Mouse (Mus musculus): ENCODE measurements around the gene Igfals. TPM values are rescaled to one million over a fixed set of nuclear protein-coding genes. Genes with fewer than 3 reads are reported as not detected.

Gene Igfals
- polyA plus RNA-seq, 1 experiment, result 50.6 TPM

DNA sequence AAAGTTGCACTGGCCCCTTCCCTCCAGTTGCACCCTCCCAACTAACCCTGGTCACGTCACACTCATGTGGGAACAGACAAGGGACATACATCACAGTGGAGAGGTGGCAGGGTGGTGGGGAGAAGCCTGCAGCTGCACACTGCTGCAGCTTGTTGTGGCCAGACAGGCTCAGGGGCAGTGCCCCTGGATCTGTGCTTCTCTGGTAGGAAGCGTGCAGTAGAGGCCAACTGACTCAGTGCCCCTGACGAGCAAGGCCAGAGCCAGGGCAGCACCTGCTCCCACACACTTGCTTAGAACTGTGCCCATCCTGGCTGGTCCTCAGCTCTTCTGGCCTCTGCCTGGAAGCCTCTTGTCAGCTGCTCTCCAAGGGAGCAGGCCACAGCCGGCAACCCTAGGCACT lies 31.8 kb downstream of the Igfals start:
- no peaks in the 10 kb centered on the region for H3K27me3 ChIP-seq (replicated peaks; ENCODE audit: control insufficient read depth, insufficient read depth, low read length)
- TF ChIP-seq POLR2A (IDR thresholded peaks at IDR 0.05; ENCODE audit: low read depth, low read length) (no peak), CTCF (conservative IDR thresholded peaks at IDR 0.05; ENCODE audit: insufficient read depth, insufficient read length, low read depth, low read length) (no peak)
- peaks cover 2% of the 10 kb centered on the region; the same call in 1 of the 2 replicates for H3K36me3 ChIP-seq (ENCODE audit: control insufficient read depth, insufficient read depth, low read length)
- H3K4me1 ChIP-seq (ENCODE audit: control insufficient read depth, insufficient read depth, low read length), result peaks cover 9% of the 10 kb centered on the region; the same call in 1 of the 2 replicates
- no peak for DNase-seq
- H3K4me3 ChIP-seq (ENCODE audit: insufficient read depth, low read depth, low read length), result no peak overlapping the region
- no peak overlapping the region for H3K27ac ChIP-seq (ENCODE audit: insufficient read depth, low read depth, low read length)
- WGBS, result 77% methylated on average over 4 of the region's 4 CpGs

DNA sequence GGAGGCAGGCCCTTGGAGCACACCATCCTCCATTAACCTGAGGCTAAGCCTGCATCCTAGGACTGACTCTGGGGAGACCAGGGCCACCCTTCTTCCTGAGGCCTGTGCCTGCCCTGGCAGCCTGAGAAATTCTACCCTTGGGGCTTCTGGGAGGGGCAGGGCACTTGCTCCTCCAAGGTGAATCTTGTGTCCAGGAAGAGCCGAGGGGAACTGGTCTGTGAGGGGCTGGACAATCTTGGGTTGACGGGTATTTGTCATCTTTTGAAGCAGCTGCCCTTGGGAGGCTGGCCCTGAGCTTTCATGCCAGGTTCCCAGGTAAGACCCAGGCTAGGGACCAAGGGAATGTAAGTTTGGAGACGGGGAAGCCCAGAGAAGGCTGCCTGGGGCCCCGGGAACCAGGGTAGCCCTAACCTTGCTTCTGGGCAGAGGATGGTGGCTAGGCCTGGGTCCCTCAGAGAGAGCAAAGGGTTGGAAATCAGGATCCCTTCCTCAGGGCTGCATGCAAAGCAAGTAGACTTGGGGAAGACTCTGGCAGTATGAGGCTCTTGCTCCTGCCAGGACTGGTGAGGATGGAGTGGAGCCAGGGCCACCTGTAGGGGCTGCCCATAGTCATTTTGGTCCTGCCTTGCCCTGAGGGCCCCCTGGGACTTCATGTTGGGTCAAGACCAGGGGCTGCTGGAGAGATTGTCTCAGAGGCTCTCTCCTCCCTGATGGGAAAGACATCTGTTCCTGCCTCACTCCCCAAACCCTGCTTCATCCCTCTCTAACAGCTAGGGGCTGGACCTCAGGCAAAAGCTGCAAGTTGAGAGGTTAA lies 32.5 kb downstream of the Igfals start:
- DNase-seq, result no peak
- Histone ChIP-seq H3K36me3 (ENCODE audit: control insufficient read depth, insufficient read depth, low read length) (peaks cover 2% of the 10 kb centered on the region; the same call in 1 of the 2 replicates), H3K27me3 (replicated peaks; ENCODE audit: control insufficient read depth, insufficient read depth, low read length) (no peaks in the 10 kb centered on the region), H3K4me3 (ENCODE audit: insufficient read depth, low read depth, low read length) (no peak overlapping the region), H3K4me1 (ENCODE audit: control insufficient read depth, insufficient read depth, low read length) (peaks cover 9% of the 10 kb centered on the region; the same call in 1 of the 2 replicates), H3K27ac (ENCODE audit: insufficient read depth, low read depth, low read length) (no peak overlapping the region)
- no peak for TF ChIP-seq CTCF (conservative IDR thresholded peaks at IDR 0.05; ENCODE audit: insufficient read depth, insufficient read length, low read depth, low read length)
- TF ChIP-seq POLR2A (IDR thresholded peaks at IDR 0.05; ENCODE audit: low read depth, low read length), result no peak
- 74% methylated on average over 4 of the region's 4 CpGs for WGBS

DNA sequence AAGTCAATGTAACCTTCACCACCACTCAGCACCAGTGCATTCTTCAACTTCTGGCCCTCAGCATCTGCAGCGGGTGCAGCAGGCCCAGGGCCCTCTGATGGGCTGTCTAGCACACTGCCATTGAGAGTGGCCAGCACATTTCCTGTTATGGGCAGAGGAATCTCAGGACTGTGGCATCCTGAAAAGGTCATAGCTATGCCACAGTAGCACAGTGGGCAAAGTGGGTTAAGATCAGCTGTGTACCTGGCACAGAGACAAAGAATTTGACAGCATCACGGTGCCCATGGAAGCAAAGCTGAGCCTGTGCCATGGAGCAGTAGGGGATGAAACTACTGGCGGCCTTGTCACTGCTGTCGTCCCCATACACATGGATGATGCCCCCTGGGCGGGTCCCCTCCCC lies 33.4 kb downstream of the Igfals start:
- Histone ChIP-seq H3K4me3 (ENCODE audit: insufficient read depth, low read depth, low read length) (no peak overlapping the region), H3K27me3 (replicated peaks; ENCODE audit: control insufficient read depth, insufficient read depth, low read length) (no peaks in the 10 kb centered on the region), H3K27ac (ENCODE audit: insufficient read depth, low read depth, low read length) (no peak overlapping the region), H3K4me1 (ENCODE audit: control insufficient read depth, insufficient read depth, low read length) (peaks cover 7% of the 10 kb centered on the region; the same call in 1 of the 2 replicates), H3K36me3 (ENCODE audit: control insufficient read depth, insufficient read depth, low read length) (peaks cover 2% of the 10 kb centered on the region; the same call in 1 of the 2 replicates)
- DNase-seq, result no peak
- WGBS, result 69% methylated on average over 5 of the region's 5 CpGs
- TF ChIP-seq POLR2A (IDR thresholded peaks at IDR 0.05; ENCODE audit: low read depth, low read length) (no peak), CTCF (conservative IDR thresholded peaks at IDR 0.05; ENCODE audit: insufficient read depth, insufficient read length, low read depth, low read length) (no peak)

- H3K4me3 ChIP-seq (ENCODE audit: insufficient read depth, low read depth, low read length), result no peak overlapping the region
- DNase-seq, result no peak
- TF ChIP-seq POLR2A (IDR thresholded peaks at IDR 0.05; ENCODE audit: low read depth, low read length), result no peak
- no peak for TF ChIP-seq CTCF (conservative IDR thresholded peaks at IDR 0.05; ENCODE audit: insufficient read depth, insufficient read length, low read depth, low read length)
Observed at GRCm38 (mm10) chr17:24900014-24900413, 34.2 kb downstream of the Igfals start.

GRCm38 (mm10) chr17:24902124-24902523 lies 36.3 kb downstream of the Igfals start:
- H3K36me3 ChIP-seq (ENCODE audit: control insufficient read depth, insufficient read depth, low read length), result peaks cover 4% of the 10 kb centered on the region; the same call in 1 of the 2 replicates
- 93% methylated on average over 5 of the region's 5 CpGs for WGBS
- no peak overlapping the region for H3K27ac ChIP-seq (ENCODE audit: insufficient read depth, low read depth, low read length)
- TF ChIP-seq CTCF (conservative IDR thresholded peaks at IDR 0.05; ENCODE audit: insufficient read depth, insufficient read length, low read depth, low read length) (no peak), POLR2A (IDR thresholded peaks at IDR 0.05; ENCODE audit: low read depth, low read length) (no peak)
- peaks cover 2% of the 10 kb centered on the region; the same call in 1 of the 2 replicates for H3K4me1 ChIP-seq (ENCODE audit: control insufficient read depth, insufficient read depth, low read length)
- DNase-seq, result no peak
- H3K27me3 ChIP-seq (replicated peaks; ENCODE audit: control insufficient read depth, insufficient read depth, low read length), result no peaks in the 10 kb centered on the region
- H3K4me3 ChIP-seq (ENCODE audit: insufficient read depth, low read depth, low read length), result no peak overlapping the region

More at GRCm38 (mm10) chr17:24900014-24900413, 34.2 kb downstream of the Igfals start:
- 92% methylated on average over 6 of the region's 6 CpGs for WGBS
- Histone ChIP-seq H3K27ac (ENCODE audit: insufficient read depth, low read depth, low read length) (no peak overlapping the region), H3K27me3 (replicated peaks; ENCODE audit: control insufficient read depth, insufficient read depth, low read length) (no peaks in the 10 kb centered on the region), H3K36me3 (ENCODE audit: control insufficient read depth, insufficient read depth, low read length) (peaks cover 4% of the 10 kb centered on the region; the same call in 1 of the 2 replicates), H3K4me1 (ENCODE audit: control insufficient read depth, insufficient read depth, low read length) (peaks cover 5% of the 10 kb centered on the region; the same call in 1 of the 2 replicates)

DNA sequence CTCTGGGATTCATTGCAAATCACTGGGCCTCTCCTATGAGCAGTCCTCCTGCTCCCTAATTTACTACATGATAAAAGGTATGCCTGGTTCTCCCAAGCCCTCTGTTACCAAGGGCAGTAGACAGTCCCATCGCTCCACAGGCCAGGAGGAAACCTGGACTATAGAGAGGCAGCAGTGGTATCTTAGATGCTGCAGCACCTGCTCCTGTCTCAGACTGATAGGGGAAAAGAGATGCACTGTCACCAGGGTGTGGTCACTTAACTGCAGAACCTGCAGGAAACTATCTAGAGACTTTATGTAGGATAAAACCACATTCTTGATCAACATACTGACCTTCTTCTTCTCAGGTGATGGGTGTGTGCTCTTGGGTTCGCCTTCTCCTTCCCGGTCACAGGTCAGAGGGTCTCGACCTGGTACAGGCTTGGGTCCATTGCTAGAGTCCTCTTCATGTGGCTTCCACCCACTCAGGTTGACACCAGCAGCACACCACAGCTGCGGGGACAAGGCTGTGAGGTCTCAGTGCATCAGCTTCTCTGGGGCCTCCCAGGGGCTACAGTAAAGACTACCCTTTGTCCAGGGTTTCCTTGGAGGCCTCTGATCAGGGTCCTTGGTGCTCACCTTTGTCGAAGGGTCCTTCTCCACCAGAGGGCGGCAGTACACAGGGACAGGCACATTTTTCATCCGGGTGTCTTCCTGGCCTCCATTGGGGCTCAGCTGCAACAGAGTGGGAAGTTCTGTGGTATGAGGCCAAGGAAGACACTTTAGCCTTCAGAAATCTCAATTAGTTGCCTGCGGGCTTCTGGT lies 37.1 kb downstream of the Igfals start:
- Histone ChIP-seq H3K27me3 (replicated peaks; ENCODE audit: control insufficient read depth, insufficient read depth, low read length) (no peaks in the 10 kb centered on the region), H3K4me1 (ENCODE audit: control insufficient read depth, insufficient read depth, low read length) (no peaks in the 10 kb centered on the region), H3K36me3 (ENCODE audit: control insufficient read depth, insufficient read depth, low read length) (peaks cover 4% of the 10 kb centered on the region; the same call in 1 of the 2 replicates), H3K27ac (ENCODE audit: insufficient read depth, low read depth, low read length) (no peak overlapping the region), H3K4me3 (ENCODE audit: insufficient read depth, low read depth, low read length) (no peak overlapping the region)
- no peak for DNase-seq
- peak; percentile 47 for TF ChIP-seq CTCF (conservative IDR thresholded peaks at IDR 0.05; ENCODE audit: insufficient read depth, insufficient read length, low read depth, low read length)
- TF ChIP-seq POLR2A (IDR thresholded peaks at IDR 0.05; ENCODE audit: low read depth, low read length), result no peak
- WGBS, result 63% methylated on average over 9 of the region's 9 CpGs
